Mouse (Mus musculus) kidney, adult 8-10 months (tissue): ENCODE measurements at regions not wholly inside any gene's neighbourhood (a gene's known extent, or its start where the extent isn't known, plus 50 kb on each side); places are given as distances from the start of the nearest gene placed in this dataset.
"Not testable (repeated sequence)": the region's sequence is repeated elsewhere in the genome, so short reads cannot be mapped to it uniquely, and the experiment has no call there.

Experiments
- DNase-seq, 2 experiments: peaks; one replicate each; pipeline ENCODE4 v3.0.0; 2022

DNA sequence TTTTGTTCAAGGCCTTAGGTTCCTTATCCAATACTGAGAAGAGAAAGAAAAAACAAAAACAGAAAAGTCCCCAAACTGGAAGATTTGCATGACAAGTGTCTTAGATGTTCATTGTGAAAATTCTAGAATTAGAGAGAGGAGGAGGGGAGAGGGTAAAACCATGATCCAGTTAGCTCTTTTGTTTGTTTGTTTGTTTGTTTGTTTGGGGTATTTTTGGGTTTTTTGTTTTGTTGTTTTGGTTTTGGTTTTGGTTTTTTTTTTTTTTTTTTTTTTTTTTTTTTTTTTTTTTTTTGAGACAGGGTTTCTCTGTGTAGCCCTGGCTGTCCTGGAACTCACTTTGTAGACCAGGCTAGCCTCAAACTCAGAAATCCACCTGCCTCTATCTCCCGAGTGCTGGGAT lies 100.8 kb upstream of the Klf3 start:
- not testable (repeated sequence) for DNase-seq

- DNase-seq: peak; percentile 30 to 66
These were observed 99.9 kb upstream of the Klf3 start for GRCm38 (mm10) chr5:64703091-64703872.

DNA sequence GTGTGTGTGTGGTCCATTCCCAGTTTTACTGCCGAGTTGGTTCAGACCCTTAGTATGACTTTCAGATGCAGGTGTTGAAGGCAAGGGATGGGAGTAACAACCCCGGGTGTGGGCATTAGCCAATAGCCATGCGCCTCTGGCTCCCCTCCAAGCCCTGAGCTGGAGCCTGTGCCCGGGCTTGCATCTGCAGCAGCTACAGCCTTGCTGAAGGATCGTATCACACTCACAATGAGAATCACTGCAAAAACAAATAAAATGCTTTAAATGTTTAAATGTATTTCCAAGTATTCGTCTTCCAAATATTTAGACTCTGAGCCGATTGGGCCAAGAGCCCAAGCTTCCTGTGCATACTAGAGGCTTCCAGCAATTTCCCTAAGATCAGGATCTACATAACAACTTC lies 99.0 kb upstream of the Klf3 start:
- peak; percentile 22 for DNase-seq

GRCm38 (mm10) chr5:64706586-64706985 lies 96.6 kb upstream of the Klf3 start:
- DNase-seq: no peak

DNA sequence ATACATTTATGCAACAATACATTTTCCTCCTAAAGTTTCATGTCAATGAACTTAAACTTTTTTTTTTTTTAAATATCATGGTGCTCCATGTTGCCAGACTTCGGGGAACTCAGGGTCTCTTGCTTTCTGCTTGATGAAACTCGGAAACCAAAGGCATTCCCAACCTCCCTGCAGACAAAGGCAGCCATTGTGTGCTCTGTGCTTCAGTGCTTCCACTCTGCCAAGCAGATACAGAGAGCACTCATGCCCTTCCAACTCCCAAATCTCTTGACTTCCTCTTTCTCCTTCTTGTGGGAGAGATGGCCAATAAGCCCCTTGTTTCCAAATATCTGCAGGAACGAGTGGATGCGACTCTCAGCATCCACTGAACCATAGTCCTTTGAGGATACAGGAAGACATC lies 94.0 kb upstream of the Klf3 start:
- no peak for DNase-seq

- DNase-seq: peak; percentile 15 to 21
These were observed 93.0 kb upstream of the Klf3 start for GRCm38 (mm10) chr5:64710236-64710635.

- DNase-seq: no peak
These were observed 92.2 kb upstream of the Klf3 start for GRCm38 (mm10) chr5:64710968-64711367.

GRCm38 (mm10) chr5:64714221-64714653 lies 89.0 kb upstream of the Klf3 start:
- no peak for DNase-seq

DNA sequence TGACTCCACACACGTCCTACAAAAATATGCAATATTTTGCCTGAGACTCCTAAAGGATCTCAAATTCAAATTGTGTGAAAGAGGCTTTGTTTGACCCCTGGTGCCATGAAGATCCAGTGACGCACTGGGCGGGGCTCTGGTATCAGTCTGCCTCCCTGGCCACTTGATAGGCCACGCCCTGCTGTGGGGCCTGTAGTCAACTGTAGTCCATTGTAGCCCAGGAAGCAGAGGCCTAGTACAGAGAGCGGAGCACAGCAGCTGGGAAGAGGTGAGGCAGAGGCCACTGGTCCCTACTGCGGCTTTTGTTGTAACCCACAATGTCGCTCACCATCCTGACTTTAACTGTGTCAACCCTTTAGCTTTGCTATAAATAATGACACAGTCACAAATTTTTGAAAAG lies 88.5 kb upstream of the Klf3 start:
- DNase-seq: no peak

DNA sequence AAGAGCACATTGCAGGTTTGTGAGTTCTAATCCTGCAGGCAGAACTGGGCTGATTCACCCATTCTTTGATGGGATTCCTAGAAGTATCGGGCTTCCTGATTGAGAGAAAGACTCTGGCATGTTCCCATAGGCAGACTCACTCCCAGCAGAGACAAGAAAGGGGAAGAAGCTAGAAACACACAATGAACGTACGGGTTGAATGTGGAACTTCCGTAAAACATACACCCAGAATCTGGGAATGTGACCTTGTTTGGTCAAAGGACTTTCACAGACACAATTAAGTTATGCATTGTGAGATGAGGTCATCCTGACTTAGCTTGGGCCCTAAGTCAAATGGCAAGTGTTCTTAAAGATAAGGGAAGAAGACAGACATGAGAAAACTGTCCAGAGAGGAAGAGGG lies 86.6 kb upstream of the Klf3 start:
- DNase-seq: no peak

DNA sequence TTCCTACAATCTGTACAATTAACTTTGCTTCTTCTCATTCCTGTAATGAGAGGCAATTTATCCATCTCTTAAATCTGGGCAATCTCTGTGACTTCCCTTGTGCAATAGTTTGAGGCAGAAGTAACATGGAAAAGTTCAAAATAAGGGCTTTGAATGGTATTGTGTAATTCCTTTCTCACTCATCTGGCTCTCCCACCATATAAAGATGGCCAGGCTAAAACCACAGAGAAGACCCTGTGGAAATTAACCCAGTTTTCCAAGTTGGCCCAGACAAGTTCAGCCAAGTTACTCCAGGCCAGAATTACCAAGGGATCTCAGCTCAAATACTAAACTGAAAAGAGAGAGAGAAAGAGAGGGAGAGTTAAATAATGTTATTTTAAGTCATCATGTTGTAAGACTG lies 81.0 kb upstream of the Klf3 start:
- DNase-seq: no peak

GRCm38 (mm10) chr5:64727847-64728246 lies 75.3 kb upstream of the Klf3 start:
- DNase-seq: no peak

- DNase-seq: no peak
These were observed 70.8 kb upstream of the Klf3 start for GRCm38 (mm10) chr5:64732356-64732755.

DNA sequence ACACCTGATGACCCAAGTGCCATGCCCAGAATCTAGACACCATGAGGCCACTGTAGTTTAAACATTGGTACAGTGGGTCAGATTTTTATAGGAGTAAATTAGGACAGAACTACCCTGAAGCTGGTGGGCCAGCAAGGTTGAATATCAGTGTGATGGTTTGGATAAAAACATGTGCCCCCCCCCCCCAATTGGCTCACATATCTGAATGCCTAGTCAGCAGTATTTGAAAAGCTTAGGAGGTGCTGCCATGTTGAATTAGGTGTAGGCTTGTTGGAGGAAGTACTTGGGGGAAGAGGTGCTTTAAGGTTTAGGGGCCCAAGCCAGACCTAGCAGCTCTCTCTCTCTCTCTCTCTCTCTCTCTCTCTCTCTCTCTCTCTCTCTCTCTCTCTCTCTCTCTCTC lies 66.2 kb upstream of the Klf3 start:
- no peak for DNase-seq

DNA sequence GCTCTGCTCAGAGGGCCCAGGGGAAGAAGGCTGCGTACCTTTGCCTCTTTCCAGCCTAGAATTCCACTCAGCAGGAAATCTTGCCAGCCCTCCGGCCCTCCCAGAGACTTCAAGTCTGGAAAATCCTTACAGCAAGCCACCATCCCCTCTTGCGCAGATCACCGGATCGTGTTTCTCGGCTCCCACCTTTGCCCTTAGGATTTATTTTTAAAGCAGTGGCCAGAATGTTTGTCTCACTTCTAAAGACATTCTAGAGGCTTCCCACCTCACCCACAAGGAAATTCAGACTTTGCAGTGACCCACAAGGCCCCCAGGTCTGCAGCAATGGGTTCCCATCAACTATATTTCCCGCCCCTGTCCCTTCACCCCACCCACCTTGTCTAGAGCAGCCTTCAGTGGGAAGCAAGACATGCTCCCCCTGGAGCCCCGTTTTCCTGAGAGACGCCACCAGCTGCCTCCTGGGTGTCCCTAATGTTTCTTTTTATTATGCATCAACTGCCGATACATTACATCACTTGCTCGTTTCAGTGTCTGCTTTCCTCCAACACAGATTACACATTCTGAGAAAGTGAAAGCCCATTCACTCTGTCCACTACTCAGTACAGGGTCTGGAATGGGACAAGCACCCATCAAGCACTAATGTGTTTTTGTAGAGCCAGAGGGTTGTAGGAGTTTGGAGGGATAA lies 65.0 kb upstream of the Klf3 start:
- DNase-seq: no peak

- DNase-seq: no peak
These were observed 64.3 kb upstream of the Klf3 start for GRCm38 (mm10) chr5:64738781-64739310.

- no peak for DNase-seq
These were observed 63.6 kb upstream of the Klf3 start for GRCm38 (mm10) chr5:64739311-64740261.

DNA sequence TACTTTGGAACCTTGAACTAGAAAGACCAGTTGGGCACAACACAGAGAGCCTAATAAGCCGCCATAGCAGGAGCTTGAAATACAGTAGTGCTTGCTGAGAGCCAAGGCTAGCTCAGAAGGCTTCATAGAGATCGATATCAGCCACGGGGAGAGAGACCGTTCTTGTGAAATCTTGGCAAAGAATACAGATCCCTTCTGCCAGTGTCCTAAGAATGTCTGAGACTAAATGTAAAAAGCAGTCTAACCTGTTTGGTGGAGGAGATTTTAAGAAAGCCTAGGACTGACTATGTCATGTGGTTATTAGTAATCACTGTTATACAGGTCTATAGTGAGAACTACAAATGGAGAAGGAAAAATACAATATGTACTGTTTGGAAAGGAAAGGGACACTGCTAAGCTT lies 59.1 kb upstream of the Klf3 start:
- DNase-seq: no peak

GRCm38 (mm10) chr5:64744455-64744854 lies 58.7 kb upstream of the Klf3 start:
- DNase-seq: no peak

GRCm38 (mm10) chr5:64747461-64747860 lies 55.7 kb upstream of the Klf3 start:
- DNase-seq: no peak

GRCm38 (mm10) chr5:64749415-64750166 lies 53.6 kb upstream of the Klf3 start:
- no peak for DNase-seq

DNA sequence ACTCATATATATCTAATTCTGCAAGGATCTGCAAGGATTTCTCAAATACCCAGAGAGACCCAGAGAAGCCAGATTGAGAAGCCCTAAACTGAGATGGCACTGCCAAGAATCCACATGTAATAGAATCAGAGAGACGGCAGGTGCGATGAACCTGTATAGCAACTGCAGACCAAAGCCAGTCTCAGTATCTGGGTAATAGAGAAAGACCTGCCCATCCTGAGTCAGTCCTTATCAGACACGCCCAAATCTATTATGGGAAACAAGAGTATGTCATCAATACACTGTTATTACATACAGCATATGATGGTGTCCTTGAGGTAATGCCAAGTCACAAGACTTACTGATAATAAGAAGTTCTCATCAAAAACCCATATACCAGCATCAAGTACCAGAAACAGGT lies 52.8 kb upstream of the Klf3 start:
- DNase-seq: no peak
